Mouse (Mus musculus) liver, embryonic 15.5 days (tissue): ENCODE measurements around the gene Tbc1d14. TPM values are rescaled to one million over a fixed set of nuclear protein-coding genes. Genes with fewer than 3 reads are reported as not detected.

ENCODE experiments used
- ATAC-seq: fragments of 200-750 bp; cut with Nextera tagmentation; 2 replicates; pipeline ENCODE4 v1.8.0; 2017; ENCODE audit warnings: moderate number of reproducible peaks, mild to moderate bottlenecking, moderate library complexity; ENCODE audit not compliant: insufficient read depth
- H3K27ac ChIP-seq: fragments of 300-500 bp; sonication (generic); replicated peaks from 2 replicates; pipeline ENCODE4 v1.5.1; 2015; ENCODE audit warnings: mild to moderate bottlenecking, inconsistent platforms
- H3K27me3 ChIP-seq: fragments of 300-500 bp; sonication (generic); 2 replicates; pipeline ENCODE4 v1.6.1; 2015; ENCODE audit warnings: mild to moderate bottlenecking, inconsistent platforms
- H3K36me3 ChIP-seq: fragments of 300-500 bp; sonication (generic); replicated peaks from 2 replicates; pipeline ENCODE4 v1.6.1; 2015; ENCODE audit warnings: moderate library complexity, mild to moderate bottlenecking, inconsistent platforms
- H3K4me1 ChIP-seq: fragments of 300-500 bp; sonication (generic); replicated peaks from 2 replicates; pipeline ENCODE4 v1.6.1; 2015; ENCODE audit warnings: inconsistent platforms
- H3K4me2 ChIP-seq: fragments of 300-500 bp; sonication (generic); 2 replicates; pipeline ENCODE4 v1.6.1; 2015; ENCODE audit warnings: moderate library complexity, mild to moderate bottlenecking, inconsistent platforms
- H3K4me3 ChIP-seq: fragments of 300-500 bp; sonication (generic); replicated peaks from 2 replicates; pipeline ENCODE4 v1.5.1; 2015; ENCODE audit warnings: mild to moderate bottlenecking, inconsistent platforms
- H3K9ac ChIP-seq: fragments of 300-500 bp; sonication (generic); 2 replicates; pipeline ENCODE4 v1.6.1; 2015; ENCODE audit warnings: moderate library complexity, mild to moderate bottlenecking, inconsistent platforms
- H3K9me3 ChIP-seq: fragments of 300-500 bp; sonication (generic); replicated peaks from 2 replicates; pipeline ENCODE4 v1.6.1; 2016; ENCODE audit warnings: inconsistent platforms
- WGBS: fragments of 180-500 bp; shearing (Covaris S2); methylation state at CpG from one replicate; pipeline ENCODE4 v1.1.7; 2015; ENCODE audit warnings: mixed read lengths; ENCODE audit not compliant: insufficient replicate concordance; 5-methylcytosine and 5-hydroxymethylcytosine counted together
- polyA plus RNA-seq: library from polyadenylated mRNA; unstranded; fragments of >200 nt; fragmentation: Nextera tagmentation; extraction: Ambion mirVana; gene quantifications from 2 replicates; pipeline ENCODE4 v1.2.1, GENCODE M21; 2015

The Tbc1d14 gene
- 9.0 and 9.5 TPM in 2 replicates for polyA plus RNA-seq

GRCm38 (mm10) chr5:36593176-36593575 lies at the start of gene Tbc1d14:
Gene Tbc1d14, minus strand, starts transcription at chr5:36593276.
- no peak within 1 kb of the TSS for H3K9ac ChIP-seq
- ATAC-seq = no peak
- no peak within 1 kb of the TSS for H3K4me2 ChIP-seq
- H3K27me3 ChIP-seq = peaks cover 3% of the 10 kb centered on the region; the same call in 1 of the 2 replicates
- H3K9me3 ChIP-seq = no peaks in the 10 kb centered on the region
- WGBS = 60% methylated on average over 5 of the region's 5 CpGs
- H3K27ac ChIP-seq = no peak within 1 kb of the TSS
- no peak within 1 kb of the TSS for H3K4me3 ChIP-seq
- peaks cover 9% of the 10 kb centered on the region for H3K4me1 ChIP-seq
- no peaks in the 10 kb centered on the region for H3K36me3 ChIP-seq

GRCm38 (mm10) chr5:36625612-36626011 lies 32.5 kb upstream of the Tbc1d14 start:
- H3K36me3 ChIP-seq = peaks cover 48% of the 10 kb centered on the region
- no peak for ATAC-seq
- H3K27ac ChIP-seq = peak overlapping the region; percentile 25; the same call in 1 of the 2 replicates
- peaks cover 42% of the 10 kb centered on the region for H3K4me1 ChIP-seq
- H3K4me3 ChIP-seq = no peak overlapping the region
- H3K4me2 ChIP-seq = no peak overlapping the region
- H3K9ac ChIP-seq = no peak overlapping the region
- no peaks in the 10 kb centered on the region for H3K27me3 ChIP-seq
- H3K9me3 ChIP-seq = no peaks in the 10 kb centered on the region
- 75% methylated on average over 5 of the region's 5 CpGs for WGBS

GRCm38 (mm10) chr5:36623670-36624069 lies 30.6 kb upstream of the Tbc1d14 start:
- no peaks in the 10 kb centered on the region for H3K27me3 ChIP-seq
- no peaks in the 10 kb centered on the region for H3K9me3 ChIP-seq
- no peak overlapping the region for H3K9ac ChIP-seq
- no peak overlapping the region for H3K4me3 ChIP-seq
- 81% methylated on average over 5 of the region's 5 CpGs for WGBS
- peaks cover 44% of the 10 kb centered on the region for H3K36me3 ChIP-seq
- peak overlapping the region; percentile 98 for H3K27ac ChIP-seq
- no peak for ATAC-seq
- no peak overlapping the region for H3K4me2 ChIP-seq
- peaks cover 61% of the 10 kb centered on the region for H3K4me1 ChIP-seq

GRCm38 (mm10) chr5:36621058-36621449 lies 28.0 kb upstream of the Tbc1d14 start:
- peaks cover 45% of the 10 kb centered on the region for H3K36me3 ChIP-seq
- H3K9ac ChIP-seq = peak overlapping the region; percentile 52
- 22% methylated on average over 5 of the region's 5 CpGs for WGBS
- no peaks in the 10 kb centered on the region for H3K27me3 ChIP-seq
- H3K4me3 ChIP-seq = peak overlapping the region; percentile 47
- peak overlapping the region; percentile 62 for H3K4me2 ChIP-seq
- peak; percentile 70 for ATAC-seq
- peak overlapping the region; percentile 98 for H3K27ac ChIP-seq
- H3K9me3 ChIP-seq = no peaks in the 10 kb centered on the region
- H3K4me1 ChIP-seq = peaks cover 73% of the 10 kb centered on the region

GRCm38 (mm10) chr5:36620409-36621057 lies 27.5 kb upstream of the Tbc1d14 start:
- 10% methylated on average over 8 of the region's 8 CpGs for WGBS
- Histone ChIP-seq H3K36me3 (peaks cover 48% of the 10 kb centered on the region), H3K27ac (peak overlapping the region; percentile 98), H3K9me3 (no peaks in the 10 kb centered on the region), H3K4me1 (peaks cover 71% of the 10 kb centered on the region), H3K9ac (peak overlapping the region; percentile 52), H3K4me3 (peak overlapping the region; percentile 47), H3K27me3 (no peaks in the 10 kb centered on the region), H3K4me2 (peak overlapping the region; percentile 62)
- peak; percentile 90 for ATAC-seq

- ATAC-seq = no peak
- no peaks in the 10 kb centered on the region for H3K9me3 ChIP-seq
- H3K4me1 ChIP-seq = peaks cover 85% of the 10 kb centered on the region
- no peak overlapping the region for H3K9ac ChIP-seq
- H3K4me2 ChIP-seq = peak overlapping the region; percentile 62; the same call in 1 of the 2 replicates
- H3K4me3 ChIP-seq = no peak overlapping the region
- peaks cover 56% of the 10 kb centered on the region for H3K36me3 ChIP-seq
- 70% methylated on average over 5 of the region's 5 CpGs for WGBS
- peak overlapping the region; percentile 98 for H3K27ac ChIP-seq
- H3K27me3 ChIP-seq = no peaks in the 10 kb centered on the region
Measured at GRCm38 (mm10) chr5:36618890-36619289, 25.8 kb upstream of the Tbc1d14 start.

GRCm38 (mm10) chr5:36618356-36618755 lies 25.3 kb upstream of the Tbc1d14 start:
- no peak overlapping the region for H3K4me2 ChIP-seq
- H3K27me3 ChIP-seq = no peaks in the 10 kb centered on the region
- H3K4me1 ChIP-seq = peaks cover 85% of the 10 kb centered on the region
- H3K36me3 ChIP-seq = peaks cover 62% of the 10 kb centered on the region
- no peak for ATAC-seq
- H3K9ac ChIP-seq = no peak overlapping the region
- no peak overlapping the region for H3K4me3 ChIP-seq
- H3K27ac ChIP-seq = peak overlapping the region; percentile 49
- WGBS = 51% methylated on average over 4 of the region's 4 CpGs
- no peaks in the 10 kb centered on the region for H3K9me3 ChIP-seq

- H3K9me3 ChIP-seq = no peaks in the 10 kb centered on the region
- peaks cover 97% of the 10 kb centered on the region for H3K36me3 ChIP-seq
- no peak overlapping the region for H3K4me3 ChIP-seq
- peak overlapping the region; percentile 55 for H3K27ac ChIP-seq
- 81% methylated on average over 4 of the region's 4 CpGs for WGBS
- H3K27me3 ChIP-seq = no peaks in the 10 kb centered on the region
- peak; percentile 91 for ATAC-seq
- peak overlapping the region; percentile 27 for H3K4me2 ChIP-seq
- no peak overlapping the region; the same call in 1 of the 2 replicates for H3K9ac ChIP-seq
- peaks cover 68% of the 10 kb centered on the region for H3K4me1 ChIP-seq
Measured at GRCm38 (mm10) chr5:36614124-36614523, 21.0 kb upstream of the Tbc1d14 start.

GRCm38 (mm10) chr5:36608939-36609499 lies 15.9 kb upstream of the Tbc1d14 start:
- H3K27me3 ChIP-seq = no peaks in the 10 kb centered on the region
- no peaks in the 10 kb centered on the region for H3K9me3 ChIP-seq
- H3K36me3 ChIP-seq = peaks cover 95% of the 10 kb centered on the region
- H3K4me2 ChIP-seq = no peak overlapping the region
- H3K27ac ChIP-seq = no peak overlapping the region
- H3K9ac ChIP-seq = no peak overlapping the region
- ATAC-seq = no peak
- H3K4me1 ChIP-seq = peaks cover 29% of the 10 kb centered on the region
- no peak overlapping the region for H3K4me3 ChIP-seq
- 90% methylated on average over 2 of the region's 2 CpGs for WGBS

- Histone ChIP-seq H3K9ac (no peak overlapping the region), H3K27ac (no peak overlapping the region), H3K27me3 (no peaks in the 10 kb centered on the region), H3K9me3 (no peaks in the 10 kb centered on the region), H3K36me3 (peaks cover 91% of the 10 kb centered on the region), H3K4me2 (no peak overlapping the region), H3K4me1 (no peaks in the 10 kb centered on the region), H3K4me3 (no peak overlapping the region)
- peak; percentile 51; the same call in 1 of the 2 replicates for ATAC-seq
- 75% methylated on average over 5 of the region's 5 CpGs for WGBS
Measured at GRCm38 (mm10) chr5:36603031-36603430, 10.0 kb upstream of the Tbc1d14 start.

GRCm38 (mm10) chr5:36602028-36602427 lies 9.0 kb upstream of the Tbc1d14 start:
- no peak for ATAC-seq
- peaks cover 7% of the 10 kb centered on the region; the same call in 1 of the 2 replicates for H3K4me1 ChIP-seq
- no peaks in the 10 kb centered on the region for H3K9me3 ChIP-seq
- no peak overlapping the region for H3K27ac ChIP-seq
- H3K36me3 ChIP-seq = peaks cover 82% of the 10 kb centered on the region
- whole genome bisulfite sequencing = 90% methylated on average over 9 of the region's 9 CpGs
- H3K4me3 ChIP-seq = no peak overlapping the region
- H3K4me2 ChIP-seq = no peak overlapping the region
- H3K27me3 ChIP-seq = no peaks in the 10 kb centered on the region
- no peak overlapping the region for H3K9ac ChIP-seq
